Mouse (Mus musculus) kidney, embryonic 14.5 days (tissue): ENCODE results near the gene Col4a2. TPM values are rescaled to one million over a fixed set of nuclear protein-coding genes. Genes with fewer than 3 reads are reported as not detected.
A peak's percentile ranks its signal among the peaks of the same experiment; 100 is the strongest.

ENCODE experiments used
- ATAC-seq: fragments of 200-750 bp; cut with Nextera tagmentation; 2 replicates; pipeline ENCODE4 v1.8.0; 2017; ENCODE audit warnings: moderate number of reproducible peaks, mild to moderate bottlenecking, moderate TSS enrichment, moderate library complexity; ENCODE audit not compliant: low FRiP score, low TSS enrichment
- H3K27ac ChIP-seq: fragments of 300-500 bp; sonication (generic); 2 replicates; pipeline ENCODE4 v1.5.1; 2014; ENCODE audit warnings: low read depth, mild to moderate bottlenecking, low read length, moderate library complexity, mixed read lengths
- H3K27me3 ChIP-seq: fragments of 300-500 bp; sonication (generic); 2 replicates; pipeline ENCODE4 v1.6.1; 2014; ENCODE audit warnings: mild to moderate bottlenecking, low read length; ENCODE audit not compliant: control insufficient read depth, insufficient read depth
- H3K36me3 ChIP-seq: fragments of 300-500 bp; sonication (generic); 2 replicates; pipeline ENCODE4 v1.6.1; 2014; ENCODE audit warnings: low read length, mixed read lengths; ENCODE audit not compliant: control insufficient read depth, insufficient read depth
- H3K4me1 ChIP-seq: fragments of 300-500 bp; sonication (generic); 2 replicates; pipeline ENCODE4 v1.6.1; 2014; ENCODE audit warnings: low read length, mixed read lengths; ENCODE audit not compliant: control insufficient read depth, insufficient read depth
- H3K4me2 ChIP-seq: fragments of 300-500 bp; sonication (generic); replicated peaks from 2 replicates; pipeline ENCODE4 v1.6.1; 2014; ENCODE audit warnings: low read depth, mild to moderate bottlenecking, low read length
- H3K4me3 ChIP-seq: fragments of 300-500 bp; sonication (generic); 2 replicates; pipeline ENCODE4 v1.5.1; 2014; ENCODE audit warnings: mild to moderate bottlenecking, low read length
- H3K9ac ChIP-seq: fragments of 300-500 bp; sonication (generic); 2 replicates; pipeline ENCODE4 v1.6.1; 2014; ENCODE audit warnings: low read depth, mild to moderate bottlenecking, low read length, moderate library complexity
- H3K9me3 ChIP-seq: fragments of 300-500 bp; sonication (generic); 2 replicates; pipeline ENCODE4 v1.6.1; 2016; ENCODE audit warnings: low read length; ENCODE audit not compliant: control insufficient read depth
- WGBS: fragments of 180-500 bp; shearing (Covaris S2); extraction: QIAGEN DNeasy Blood & Tissue Kit; methylation state at CpG from one replicate; pipeline ENCODE4 v1.1.7; 2014; 5-methylcytosine and 5-hydroxymethylcytosine counted together
- polyA plus RNA-seq: library from polyadenylated mRNA; unstranded; fragments of >200 nt; fragmentation: Nextera tagmentation; extraction: Ambion mirVana; gene quantifications from 2 replicates; pipeline ENCODE4 v1.2.1, GENCODE M21; 2014

The Col4a2 gene
- polyA plus RNA-seq, 1 experiment from 2014 or later, result 82.2 TPM

DNA sequence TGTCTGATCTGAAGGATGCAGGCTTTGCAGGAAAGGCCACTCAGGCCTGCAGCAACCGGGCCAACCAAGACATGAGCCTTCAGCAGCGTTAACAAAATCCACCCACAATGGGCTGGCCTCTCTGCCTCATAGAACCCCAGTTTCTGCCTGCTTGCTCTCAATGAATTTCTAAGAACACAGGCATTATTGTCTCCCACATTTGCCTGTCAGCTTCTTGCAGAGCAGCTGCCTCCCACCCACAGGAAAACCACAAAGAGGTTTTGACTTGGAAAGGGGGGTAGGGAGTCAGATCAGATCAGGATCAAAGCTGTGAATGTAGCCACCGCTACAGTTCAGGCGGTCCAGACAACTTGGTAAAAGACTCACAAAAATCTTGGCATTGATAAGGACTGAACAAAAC lies 140.4 kb downstream of the Col4a2 start:
- Histone ChIP-seq H3K27ac (no peak overlapping the region), H3K4me2 (no peak overlapping the region), H3K4me3 (no peak overlapping the region), H3K36me3 (peaks cover 13% of the 10 kb centered on the region), H3K4me1 (peaks cover 17% of the 10 kb centered on the region), H3K9ac (no peak overlapping the region), H3K9me3 (no peaks in the 10 kb centered on the region), H3K27me3 (no peaks in the 10 kb centered on the region)
- no peak for ATAC-seq
- 56% methylated on average over 4 of the region's 4 CpGs for WGBS

DNA sequence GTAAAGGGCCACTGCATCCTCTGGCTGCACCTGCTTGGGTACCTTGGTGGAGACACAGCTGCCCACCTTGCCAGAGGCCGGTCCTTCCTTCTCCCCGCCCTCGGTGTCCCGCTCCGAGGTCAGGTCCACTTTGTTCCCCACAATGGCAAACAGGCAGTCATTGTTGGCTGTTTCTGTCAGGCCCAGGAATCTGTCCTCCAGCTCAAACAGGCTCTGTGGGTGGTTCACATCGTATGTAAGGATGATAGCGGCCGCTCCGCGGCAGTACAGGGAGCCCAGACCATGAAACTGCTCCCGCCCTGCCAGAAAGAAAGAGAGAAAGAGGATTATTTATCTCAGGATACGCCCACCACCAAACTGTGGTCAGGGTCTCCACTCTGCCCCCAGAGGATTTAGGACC lies 141.6 kb downstream of the Col4a2 start:
- Histone ChIP-seq H3K36me3 (0 out of 2 replicates have a peak, but pooled peaks cover under 1% of the 10 kb centered on the region), H3K9me3 (no peaks in the 10 kb centered on the region), H3K9ac (no peak overlapping the region), H3K4me1 (peaks cover 30% of the 10 kb centered on the region), H3K4me2 (no peak overlapping the region), H3K27ac (no peak overlapping the region), H3K4me3 (no peak overlapping the region), H3K27me3 (no peaks in the 10 kb centered on the region)
- ATAC-seq, result no peak
- 60% methylated on average over 12 of the region's 12 CpGs for WGBS

DNA sequence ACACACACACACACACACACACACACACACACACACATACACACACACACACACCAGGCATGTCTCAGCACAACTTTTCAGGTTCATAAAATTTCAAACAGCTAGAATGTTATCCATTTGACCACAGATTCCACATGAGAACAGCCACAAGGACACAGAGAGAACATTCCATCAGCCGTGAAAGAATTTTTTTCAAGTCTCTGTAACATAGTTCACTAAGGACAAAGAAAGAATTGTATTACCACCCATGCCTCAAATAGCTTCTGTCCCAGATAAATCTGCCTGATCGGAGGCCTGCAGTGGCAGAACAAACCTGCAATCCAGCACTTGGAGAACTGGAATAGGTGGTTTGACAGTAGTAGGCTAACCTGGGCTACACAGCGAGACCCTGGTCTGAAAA lies 144.7 kb downstream of the Col4a2 start:
- Histone ChIP-seq H3K27ac (peak overlapping the region; percentile 84; the same call in 1 of the 2 replicates), H3K4me2 (no peak overlapping the region), H3K9me3 (no peaks in the 10 kb centered on the region), H3K4me1 (peaks cover 22% of the 10 kb centered on the region), H3K36me3 (no peaks in the 10 kb centered on the region), H3K4me3 (no peak overlapping the region), H3K27me3 (no peaks in the 10 kb centered on the region), H3K9ac (no peak overlapping the region)
- ATAC-seq, result no peak
- WGBS, result 67% methylated on average over 3 of the region's 3 CpGs

DNA sequence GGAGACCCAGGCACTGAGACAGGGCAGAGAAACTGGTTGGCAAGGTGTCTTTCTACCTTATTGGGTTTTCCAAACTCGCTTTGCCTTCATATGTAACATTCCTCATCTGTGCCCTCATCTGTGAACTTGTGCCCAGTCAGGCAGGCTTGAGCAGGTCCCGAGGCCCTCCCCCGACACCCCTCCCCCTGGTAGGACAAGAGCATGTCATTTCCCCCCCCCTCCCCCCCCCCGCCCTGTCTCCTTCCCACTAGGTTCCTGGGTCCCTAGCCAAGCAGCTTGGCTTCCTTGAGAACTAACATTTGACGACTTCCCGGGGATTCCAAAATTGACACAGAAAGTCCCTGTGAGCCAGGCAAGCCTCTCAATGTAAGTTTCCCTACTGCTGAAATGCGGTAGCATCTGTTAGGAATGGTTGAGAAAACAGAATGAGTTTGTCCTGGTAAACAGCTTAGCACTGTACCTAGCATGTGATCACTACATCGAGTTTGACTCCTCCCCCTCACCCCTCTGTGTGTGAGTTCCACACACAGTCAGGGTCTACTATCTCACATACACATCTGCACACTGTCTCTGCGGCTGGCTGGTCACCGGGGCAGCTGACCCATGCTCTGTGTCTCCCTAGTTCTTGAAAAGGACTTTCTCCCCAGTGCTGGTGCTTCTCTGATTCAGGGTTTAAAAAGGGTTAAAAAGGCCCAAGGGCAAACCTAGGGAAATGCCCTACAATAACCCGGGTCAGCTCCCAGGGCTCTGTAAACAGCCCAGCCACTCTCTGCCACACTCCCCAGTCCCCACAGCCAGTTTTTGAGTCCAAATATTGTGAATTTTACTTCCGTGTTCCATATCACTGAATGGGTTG lies 145.6 kb downstream of the Col4a2 start:
- peak overlapping the region; percentile 84 for H3K27ac ChIP-seq
- 0 out of 2 replicates have a peak, but pooled peaks have one; percentile 21 for ATAC-seq

DNA sequence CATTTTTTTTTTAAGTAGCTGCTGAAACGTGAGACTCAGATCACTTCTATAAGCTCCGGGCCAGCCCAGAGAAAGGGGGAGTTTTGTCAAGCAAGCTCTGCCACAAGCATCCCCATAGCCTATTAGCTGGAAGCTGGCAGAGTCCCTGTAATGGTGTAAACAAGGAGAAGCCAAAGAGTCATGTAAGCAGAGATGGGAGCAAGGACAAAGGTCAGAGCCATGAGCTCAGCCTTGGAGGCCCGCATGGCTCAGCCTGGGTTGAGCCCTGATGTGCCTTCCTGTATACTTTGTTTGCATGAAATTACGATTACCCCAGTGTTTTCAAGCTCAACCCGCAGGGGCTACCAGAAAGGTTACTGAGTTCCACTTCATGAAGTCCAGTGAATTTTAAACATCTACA lies 146.4 kb downstream of the Col4a2 start:
- H3K27me3 ChIP-seq, result no peaks in the 10 kb centered on the region
- H3K4me1 ChIP-seq, result peaks cover 22% of the 10 kb centered on the region
- H3K4me2 ChIP-seq, result no peak overlapping the region
- 6% methylated on average over 5 of the region's 5 CpGs for WGBS
- H3K9ac ChIP-seq, result no peak overlapping the region
- H3K4me3 ChIP-seq, result no peak overlapping the region
- no peaks in the 10 kb centered on the region for H3K9me3 ChIP-seq
- ATAC-seq, result peak; percentile 63; the same call in 1 of the 2 replicates
- H3K27ac ChIP-seq, result peak overlapping the region; percentile 84
- H3K36me3 ChIP-seq, result no peaks in the 10 kb centered on the region

More for the DNA sequence above, 145.6 kb downstream of the Col4a2 start:
- Histone ChIP-seq H3K4me3 (no peak overlapping the region), H3K9ac (0 out of 2 replicates have a peak overlapping the region, but pooled peaks have one; percentile 12), H3K9me3 (no peaks in the 10 kb centered on the region), H3K4me1 (peaks cover 22% of the 10 kb centered on the region), H3K36me3 (no peaks in the 10 kb centered on the region), H3K4me2 (no peak overlapping the region), H3K27me3 (no peaks in the 10 kb centered on the region)
- WGBS, result 32% methylated on average over 11 of the region's 12 CpGs

DNA sequence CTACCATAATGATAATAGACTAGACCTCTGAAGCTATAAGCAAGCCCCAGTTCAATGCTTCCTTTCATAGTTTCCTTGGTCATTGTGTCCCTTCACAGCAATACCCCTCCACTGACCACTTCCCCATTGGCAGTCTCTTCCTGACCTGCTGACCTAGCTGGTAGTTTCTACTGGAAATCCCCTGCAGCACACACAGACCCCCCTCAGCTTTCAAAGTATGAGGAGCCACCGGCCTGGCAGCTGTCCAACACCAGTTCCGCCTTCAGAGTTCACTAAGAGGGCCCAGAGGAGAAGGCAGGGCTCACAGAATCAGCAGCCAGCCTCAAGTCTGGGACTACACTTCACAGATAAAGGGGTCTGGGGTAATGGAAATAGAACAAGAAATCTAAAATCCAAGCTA lies 148.3 kb downstream of the Col4a2 start:
- Histone ChIP-seq H3K4me1 (peaks cover 22% of the 10 kb centered on the region), H3K9me3 (no peaks in the 10 kb centered on the region), H3K27me3 (no peaks in the 10 kb centered on the region), H3K4me3 (no peak overlapping the region), H3K27ac (no peak overlapping the region; the same call in 1 of the 2 replicates), H3K4me2 (no peak overlapping the region), H3K36me3 (no peaks in the 10 kb centered on the region), H3K9ac (no peak overlapping the region)
- ATAC-seq, result no peak
- WGBS, result 33% methylated on average over 2 of the region's 2 CpGs

DNA sequence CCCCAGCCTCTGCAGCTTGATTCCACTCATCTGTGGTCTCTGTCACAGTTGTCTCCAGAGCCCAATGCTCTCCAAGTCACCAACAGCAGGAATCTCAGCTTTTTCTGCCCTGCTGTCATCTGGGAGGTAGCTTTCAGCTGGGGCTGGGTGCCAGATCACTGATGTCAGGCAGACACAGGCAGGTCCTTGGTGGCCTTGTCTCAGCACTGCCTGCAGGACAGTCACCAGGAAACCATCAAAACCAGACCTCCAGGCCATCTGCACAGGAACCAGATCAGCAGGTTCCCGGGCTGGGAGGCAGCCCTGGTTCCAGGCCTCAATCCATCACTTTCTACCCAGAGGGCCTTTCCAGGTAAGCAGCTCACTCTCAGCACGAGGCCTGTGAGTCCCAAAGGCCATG lies 149.2 kb downstream of the Col4a2 start:
- H3K9me3 ChIP-seq, result no peaks in the 10 kb centered on the region
- no peak overlapping the region for H3K4me3 ChIP-seq
- 0 out of 2 replicates have a peak overlapping the region, but pooled peaks have one; percentile 17 for H3K27ac ChIP-seq
- 52% methylated on average over 2 of the region's 2 CpGs for WGBS
- peaks cover 22% of the 10 kb centered on the region for H3K4me1 ChIP-seq
- H3K9ac ChIP-seq, result no peak overlapping the region
- no peak for ATAC-seq
- H3K4me2 ChIP-seq, result no peak overlapping the region
- no peaks in the 10 kb centered on the region for H3K27me3 ChIP-seq
- H3K36me3 ChIP-seq, result no peaks in the 10 kb centered on the region

DNA sequence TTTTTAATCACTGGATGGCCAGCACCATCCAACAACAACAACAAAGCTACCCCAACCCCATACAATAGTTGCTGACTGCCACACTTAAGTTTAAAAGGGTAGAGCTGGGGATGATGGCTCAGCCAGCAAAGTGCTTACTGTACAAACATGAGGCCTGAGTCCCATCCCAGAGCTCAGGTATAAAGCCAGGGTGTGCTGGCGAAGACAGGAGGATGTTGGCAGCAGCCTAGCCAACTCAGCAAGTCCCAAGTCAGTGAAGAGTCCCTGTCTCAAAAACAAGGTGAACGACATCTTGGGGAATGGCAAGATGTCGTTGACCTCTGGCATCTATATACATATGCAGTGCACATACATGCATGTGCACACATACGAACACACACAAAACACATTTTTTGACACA lies 150.0 kb downstream of the Col4a2 start:
- H3K27me3 ChIP-seq, result no peaks in the 10 kb centered on the region
- peaks cover 6% of the 10 kb centered on the region; the same call in 1 of the 2 replicates for H3K9me3 ChIP-seq
- 91% methylated on average over 4 of the region's 4 CpGs for WGBS
- H3K9ac ChIP-seq, result no peak overlapping the region
- ATAC-seq, result no peak
- H3K4me1 ChIP-seq, result peaks cover 21% of the 10 kb centered on the region
- no peak overlapping the region for H3K4me3 ChIP-seq
- no peaks in the 10 kb centered on the region for H3K36me3 ChIP-seq
- H3K27ac ChIP-seq, result no peak overlapping the region
- no peak overlapping the region for H3K4me2 ChIP-seq

DNA sequence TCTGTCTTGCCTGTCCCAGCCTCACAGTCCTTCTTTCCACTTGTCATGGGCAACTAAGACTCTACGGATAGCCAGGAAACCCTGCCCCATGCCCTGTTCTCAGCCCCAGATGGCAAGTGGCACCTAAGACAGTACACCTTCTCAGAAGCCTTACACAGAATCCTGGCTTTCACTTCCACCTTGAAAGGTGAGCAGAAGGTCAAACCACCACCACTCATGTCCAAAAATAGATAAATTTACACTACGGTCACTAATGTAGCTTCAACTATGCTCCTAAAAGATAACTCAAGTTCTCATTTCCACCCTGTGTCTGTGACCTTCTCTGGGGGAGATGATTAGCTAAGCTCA lies 150.9 kb downstream of the Col4a2 start:
- Histone ChIP-seq H3K27ac (no peak overlapping the region), H3K4me1 (peaks cover 12% of the 10 kb centered on the region)
- 86% methylated on average over 2 of the region's 2 CpGs for WGBS

More for the DNA sequence above, 150.9 kb downstream of the Col4a2 start:
- Histone ChIP-seq H3K4me2 (no peak overlapping the region), H3K9ac (no peak overlapping the region), H3K36me3 (no peaks in the 10 kb centered on the region), H3K4me3 (no peak overlapping the region), H3K27me3 (no peaks in the 10 kb centered on the region), H3K9me3 (peaks cover 6% of the 10 kb centered on the region; the same call in 1 of the 2 replicates)
- no peak for ATAC-seq
